Mouse (Mus musculus) forebrain, embryonic 16.5 days (tissue): ENCODE measurements around the gene Cd9. TPM values are rescaled to one million over a fixed set of nuclear protein-coding genes. Genes with fewer than 3 reads are reported as not detected.

Source experiments
- ATAC-seq: fragments of 200-750 bp; cut with Nextera tagmentation; 2 replicates; pipeline ENCODE4 v1.8.0; 2017; ENCODE audit warnings: mild to moderate bottlenecking, moderate library complexity
- H3K27ac ChIP-seq: fragments of 300-500 bp; sonication (generic); 2 replicates; pipeline ENCODE4 v1.5.1; 2014; ENCODE audit warnings: low read length, control low read depth
- H3K27me3 ChIP-seq: fragments of 300-500 bp; sonication (generic); replicated peaks from 2 replicates; pipeline ENCODE4 v1.6.1; 2014; ENCODE audit warnings: low read length; ENCODE audit not compliant: control insufficient read depth, insufficient read depth
- H3K36me3 ChIP-seq: fragments of 300-500 bp; sonication (generic); 2 replicates; pipeline ENCODE4 v1.6.1; 2014; ENCODE audit not compliant: control insufficient read depth, insufficient read depth
- H3K4me1 ChIP-seq: fragments of 300-500 bp; sonication (generic); replicated peaks from 2 replicates; pipeline ENCODE4 v1.6.1; 2014; ENCODE audit warnings: low read length; ENCODE audit not compliant: control insufficient read depth, insufficient read depth
- H3K4me2 ChIP-seq: fragments of 300-500 bp; sonication (generic); 2 replicates; pipeline ENCODE4 v1.6.1; 2014; ENCODE audit warnings: mild to moderate bottlenecking, low read length, control low read depth
- H3K4me3 ChIP-seq: fragments of 300-500 bp; sonication (generic); replicated peaks from 2 replicates; pipeline ENCODE4 v1.5.1; 2014; ENCODE audit warnings: mild to moderate bottlenecking, low read length, control low read depth
- H3K9ac ChIP-seq: fragments of 300-500 bp; sonication (generic); replicated peaks from 2 replicates; pipeline ENCODE4 v1.6.1; 2014; ENCODE audit warnings: low read depth, low read length, control low read depth
- H3K9me3 ChIP-seq: fragments of 300-500 bp; sonication (generic); 2 replicates; pipeline ENCODE4 v1.6.1; 2016; ENCODE audit warnings: low read length; ENCODE audit not compliant: control insufficient read depth
- WGBS: fragments of 180-500 bp; shearing (Covaris S2); extraction: QIAGEN DNeasy Blood & Tissue Kit; methylation state at CpG from one replicate; pipeline ENCODE4 v1.1.7; 2014; 5-methylcytosine and 5-hydroxymethylcytosine counted together
- polyA plus RNA-seq: library from polyadenylated mRNA; unstranded; fragments of >200 nt; fragmentation: Nextera tagmentation; extraction: Ambion mirVana; gene quantifications from 2 replicates; pipeline ENCODE4 v1.2.1, GENCODE M21; 2015

Cd9 gene
- polyA plus RNA-seq, 1 experiment from 2014 or later: 78.4 TPM

DNA sequence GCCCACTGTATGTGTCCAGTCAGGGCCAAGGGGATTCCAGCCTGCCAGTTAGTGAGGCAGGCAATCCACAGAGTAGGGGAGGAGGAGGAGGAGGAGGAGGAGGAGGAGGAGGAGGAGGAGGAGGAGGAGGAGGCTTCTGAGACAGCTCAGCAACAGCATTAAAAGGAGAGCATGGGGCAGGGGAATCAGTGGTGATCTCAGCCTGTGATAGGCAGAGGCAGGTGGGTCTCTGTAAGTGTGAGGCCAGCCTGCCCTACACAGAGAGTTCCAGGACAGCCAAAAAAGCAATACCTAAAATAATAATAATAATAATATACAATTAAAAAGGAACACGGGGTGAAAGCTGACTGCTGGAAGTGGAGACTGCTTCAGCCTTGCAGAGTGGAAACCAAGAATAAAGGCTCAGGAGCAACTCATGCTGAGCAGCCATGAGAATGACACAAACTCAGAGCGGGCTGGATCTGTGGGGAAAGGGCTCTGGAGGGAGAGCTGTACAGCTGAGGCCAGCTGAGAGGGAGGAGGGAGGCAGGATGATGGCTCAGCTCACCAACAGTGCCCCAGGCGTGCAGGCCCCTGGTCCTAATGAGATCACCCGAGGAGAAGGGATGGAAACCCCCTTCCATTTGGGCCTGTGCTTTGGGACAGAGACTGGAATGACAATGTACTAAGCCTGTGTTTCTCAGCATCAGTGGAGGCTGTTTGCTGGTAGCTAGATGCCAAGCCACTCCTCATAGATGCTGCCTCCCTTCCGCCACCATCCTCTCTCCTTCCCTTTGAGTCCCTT lies 59.7 kb downstream of the Cd9 start:
- 48% methylated on average over 5 of the region's 5 CpGs for WGBS
- ATAC-seq: no peak

DNA sequence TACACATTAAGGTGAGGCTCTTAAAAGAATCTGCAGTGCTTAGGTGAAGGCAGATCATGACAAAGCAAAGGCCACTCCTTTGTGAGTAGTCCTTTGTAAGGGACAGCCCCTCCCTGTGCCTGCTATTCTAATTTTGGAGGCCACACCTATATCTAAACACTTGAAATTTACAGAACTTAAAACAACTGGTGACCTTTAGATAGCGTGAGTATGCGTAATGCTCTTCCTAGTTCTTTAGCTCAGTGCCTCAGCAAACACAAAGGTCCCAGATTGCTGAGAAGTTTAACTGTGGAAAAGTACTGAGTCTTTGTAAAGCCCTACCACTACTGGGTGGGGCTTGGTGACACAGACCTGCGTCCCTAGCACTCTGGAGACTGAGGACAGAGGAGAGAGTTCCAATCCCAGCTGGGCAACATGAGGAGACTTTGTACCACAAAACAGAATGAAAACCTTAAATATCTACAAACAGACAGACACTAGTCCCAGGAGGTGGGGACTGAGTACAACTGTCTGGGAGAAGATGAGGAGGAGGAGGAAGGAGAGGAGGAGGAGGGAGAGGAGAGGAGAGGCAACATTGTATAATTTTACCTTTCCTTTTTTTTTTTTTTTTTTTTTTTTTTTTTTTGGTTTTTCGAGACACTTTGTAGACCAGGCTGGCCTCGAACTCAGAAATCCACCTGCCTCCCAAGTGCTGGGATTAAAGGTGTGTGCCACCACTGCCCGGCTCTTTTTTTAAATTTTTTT lies 60.7 kb downstream of the Cd9 start:
- WGBS: 76% methylated on average over 6 of the region's 6 CpGs
- Histone ChIP-seq H3K36me3 (no peaks in the 10 kb centered on the region), H3K27me3 (no peaks in the 10 kb centered on the region), H3K9ac (no peak overlapping the region), H3K27ac (no peak overlapping the region), H3K9me3 (no peaks in the 10 kb centered on the region), H3K4me3 (no peak overlapping the region), H3K4me2 (no peak overlapping the region), H3K4me1 (0 out of 2 replicates have a peak, but pooled peaks cover 2% of the 10 kb centered on the region)
- no peak for ATAC-seq

More for the DNA sequence above, 59.7 kb downstream of the Cd9 start:
- H3K36me3 ChIP-seq: no peaks in the 10 kb centered on the region
- H3K4me3 ChIP-seq: no peak overlapping the region
- no peaks in the 10 kb centered on the region for H3K27me3 ChIP-seq
- 0 out of 2 replicates have a peak, but pooled peaks cover 2% of the 10 kb centered on the region for H3K4me1 ChIP-seq
- no peak overlapping the region for H3K4me2 ChIP-seq
- no peak overlapping the region for H3K27ac ChIP-seq
- no peaks in the 10 kb centered on the region for H3K9me3 ChIP-seq
- no peak overlapping the region for H3K9ac ChIP-seq

DNA sequence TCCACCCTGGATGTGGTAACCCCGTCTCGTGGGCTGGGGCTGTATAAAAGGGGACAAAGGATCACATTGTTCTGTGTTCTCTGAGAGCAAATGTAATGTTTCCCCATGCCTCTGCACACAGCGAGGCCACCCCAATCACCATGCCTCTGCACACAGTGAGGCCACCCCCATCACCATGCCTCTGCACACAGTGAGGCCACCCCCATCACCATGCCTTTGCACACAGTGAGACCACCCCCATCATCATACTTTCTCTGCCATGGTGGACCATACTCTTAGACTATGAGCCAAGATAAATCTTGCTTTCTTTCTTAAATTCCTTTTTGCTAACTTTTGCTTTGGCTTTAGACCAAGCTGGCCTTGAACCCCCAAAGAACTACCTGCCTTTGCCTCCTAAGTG lies 61.3 kb downstream of the Cd9 start:
- H3K4me3 ChIP-seq: no peak overlapping the region
- H3K36me3 ChIP-seq: no peaks in the 10 kb centered on the region
- WGBS: 30% methylated on average over 3 of the region's 3 CpGs
- 0 out of 2 replicates have a peak, but pooled peaks cover 2% of the 10 kb centered on the region for H3K4me1 ChIP-seq
- H3K9me3 ChIP-seq: no peaks in the 10 kb centered on the region
- H3K9ac ChIP-seq: no peak overlapping the region
- H3K27ac ChIP-seq: no peak overlapping the region
- H3K27me3 ChIP-seq: no peaks in the 10 kb centered on the region
- H3K4me2 ChIP-seq: no peak overlapping the region
- ATAC-seq: no peak

DNA sequence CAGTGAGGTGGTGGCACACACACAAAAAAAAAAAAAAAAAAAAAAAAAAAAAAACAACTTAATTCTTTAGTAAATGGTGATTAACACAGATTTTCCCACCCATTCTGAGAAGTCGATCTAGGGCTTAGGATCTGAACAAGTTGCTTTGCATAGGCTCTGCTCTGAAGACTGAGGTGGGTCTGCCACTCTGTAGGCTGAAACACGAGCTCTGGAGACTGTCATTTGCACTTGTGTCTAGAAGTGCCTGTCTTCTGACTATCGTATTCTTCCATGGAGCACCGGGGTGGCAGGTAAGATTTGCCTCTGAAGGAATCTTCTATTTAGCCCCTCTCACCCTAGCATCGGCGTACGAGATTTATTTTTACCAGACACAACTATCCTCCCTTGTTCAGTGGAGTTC lies 62.1 kb downstream of the Cd9 start:
- H3K9ac ChIP-seq: no peak overlapping the region
- no peaks in the 10 kb centered on the region for H3K27me3 ChIP-seq
- H3K4me3 ChIP-seq: no peak overlapping the region
- 85% methylated on average over 7 of the region's 7 CpGs for WGBS
- H3K9me3 ChIP-seq: no peaks in the 10 kb centered on the region
- no peak overlapping the region for H3K27ac ChIP-seq
- H3K36me3 ChIP-seq: no peaks in the 10 kb centered on the region
- no peak for ATAC-seq
- H3K4me2 ChIP-seq: no peak overlapping the region
- H3K4me1 ChIP-seq: 0 out of 2 replicates have a peak, but pooled peaks cover 2% of the 10 kb centered on the region

DNA sequence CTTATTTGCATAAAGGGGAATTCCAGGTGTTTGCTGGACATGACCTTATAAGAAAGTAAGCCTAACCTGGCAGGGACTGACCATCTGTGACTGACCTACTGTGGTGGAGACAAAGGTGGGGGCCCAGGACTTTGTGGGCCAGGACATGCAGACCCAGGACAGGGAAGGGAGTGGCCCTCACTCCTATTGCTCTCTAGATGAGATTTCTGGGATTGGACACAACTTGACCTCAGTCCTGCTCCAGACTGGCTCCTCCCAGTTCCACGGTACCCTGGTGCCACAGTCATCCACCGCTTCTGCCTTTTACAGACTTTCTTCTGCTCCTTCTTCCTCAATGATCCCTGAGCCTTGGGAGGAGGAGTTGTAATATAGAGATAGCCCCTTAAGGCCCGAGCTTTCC lies 63.6 kb downstream of the Cd9 start:
- no peak for ATAC-seq
- H3K9ac ChIP-seq: no peak overlapping the region
- no peak overlapping the region for H3K4me2 ChIP-seq
- H3K4me3 ChIP-seq: no peak overlapping the region
- H3K4me1 ChIP-seq: peaks cover 6% of the 10 kb centered on the region
- H3K9me3 ChIP-seq: no peaks in the 10 kb centered on the region
- H3K27ac ChIP-seq: no peak overlapping the region
- 56% methylated on average over 3 of the region's 3 CpGs for WGBS
- no peaks in the 10 kb centered on the region for H3K36me3 ChIP-seq
- no peaks in the 10 kb centered on the region for H3K27me3 ChIP-seq

DNA sequence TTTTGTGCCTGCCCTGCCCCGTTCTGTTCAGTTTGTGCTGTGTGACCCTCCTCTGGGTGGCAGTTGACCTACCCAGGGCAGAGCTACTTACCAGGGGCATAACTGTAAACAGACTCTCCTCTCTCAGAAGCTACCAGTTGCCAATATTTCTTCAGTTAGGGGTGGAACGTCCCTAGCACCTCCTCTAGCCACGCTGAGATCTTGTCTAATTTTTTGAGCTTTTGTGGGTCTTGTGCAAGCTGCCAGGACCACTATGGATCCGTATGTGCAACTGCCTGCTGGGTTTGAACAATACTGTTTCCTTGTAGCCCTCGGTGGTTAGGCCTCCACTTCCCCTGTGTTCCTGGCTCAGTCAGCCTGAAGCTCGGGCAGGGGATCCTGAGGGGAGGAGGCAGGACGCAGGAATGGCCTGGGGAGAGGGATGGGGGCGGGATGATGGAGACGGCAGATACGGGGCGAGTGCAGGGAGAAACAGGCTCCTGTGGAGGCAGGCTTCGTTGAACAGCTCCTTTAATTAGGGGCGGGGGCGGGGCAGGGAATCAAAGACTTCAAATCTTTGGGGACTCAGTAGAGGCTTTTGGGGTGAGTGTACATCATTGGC lies 64.1 kb downstream of the Cd9 start:
- H3K9ac ChIP-seq: no peak overlapping the region

DNA sequence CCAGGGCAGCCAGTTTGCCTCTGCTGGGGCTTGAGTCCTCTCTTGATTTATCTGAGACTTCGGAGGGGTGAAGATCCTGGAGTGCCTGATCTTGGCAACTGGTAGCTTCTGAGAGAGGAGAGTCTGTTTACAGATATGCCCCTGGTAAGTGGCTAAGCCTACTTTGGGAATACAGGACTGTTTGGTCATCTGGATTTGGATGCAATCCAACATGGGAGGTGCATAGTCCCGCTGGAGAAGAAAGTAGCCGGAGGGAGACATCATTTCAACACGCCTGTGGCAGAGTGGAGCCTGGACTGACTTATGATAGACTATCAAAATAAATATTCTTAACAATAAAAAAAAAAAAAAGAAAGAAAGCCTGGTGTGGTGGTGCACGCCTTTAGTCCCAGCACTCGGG lies 64.8 kb downstream of the Cd9 start:
- H3K27me3 ChIP-seq: no peaks in the 10 kb centered on the region
- H3K27ac ChIP-seq: no peak overlapping the region
- peaks cover 6% of the 10 kb centered on the region for H3K4me1 ChIP-seq
- ATAC-seq: no peak
- H3K9ac ChIP-seq: no peak overlapping the region
- H3K4me2 ChIP-seq: no peak overlapping the region
- H3K4me3 ChIP-seq: no peak overlapping the region
- WGBS: 86% methylated on average over 6 of the region's 6 CpGs
- no peaks in the 10 kb centered on the region for H3K9me3 ChIP-seq
- H3K36me3 ChIP-seq: no peaks in the 10 kb centered on the region

More for the DNA sequence above, 64.1 kb downstream of the Cd9 start:
- H3K4me2 ChIP-seq: no peak overlapping the region
- H3K36me3 ChIP-seq: no peaks in the 10 kb centered on the region
- ATAC-seq: no peak
- peaks cover 6% of the 10 kb centered on the region for H3K4me1 ChIP-seq
- H3K4me3 ChIP-seq: no peak overlapping the region
- H3K27ac ChIP-seq: no peak overlapping the region
- no peaks in the 10 kb centered on the region for H3K27me3 ChIP-seq
- WGBS: 13% methylated on average over 14 of the region's 14 CpGs
- H3K9me3 ChIP-seq: no peaks in the 10 kb centered on the region

DNA sequence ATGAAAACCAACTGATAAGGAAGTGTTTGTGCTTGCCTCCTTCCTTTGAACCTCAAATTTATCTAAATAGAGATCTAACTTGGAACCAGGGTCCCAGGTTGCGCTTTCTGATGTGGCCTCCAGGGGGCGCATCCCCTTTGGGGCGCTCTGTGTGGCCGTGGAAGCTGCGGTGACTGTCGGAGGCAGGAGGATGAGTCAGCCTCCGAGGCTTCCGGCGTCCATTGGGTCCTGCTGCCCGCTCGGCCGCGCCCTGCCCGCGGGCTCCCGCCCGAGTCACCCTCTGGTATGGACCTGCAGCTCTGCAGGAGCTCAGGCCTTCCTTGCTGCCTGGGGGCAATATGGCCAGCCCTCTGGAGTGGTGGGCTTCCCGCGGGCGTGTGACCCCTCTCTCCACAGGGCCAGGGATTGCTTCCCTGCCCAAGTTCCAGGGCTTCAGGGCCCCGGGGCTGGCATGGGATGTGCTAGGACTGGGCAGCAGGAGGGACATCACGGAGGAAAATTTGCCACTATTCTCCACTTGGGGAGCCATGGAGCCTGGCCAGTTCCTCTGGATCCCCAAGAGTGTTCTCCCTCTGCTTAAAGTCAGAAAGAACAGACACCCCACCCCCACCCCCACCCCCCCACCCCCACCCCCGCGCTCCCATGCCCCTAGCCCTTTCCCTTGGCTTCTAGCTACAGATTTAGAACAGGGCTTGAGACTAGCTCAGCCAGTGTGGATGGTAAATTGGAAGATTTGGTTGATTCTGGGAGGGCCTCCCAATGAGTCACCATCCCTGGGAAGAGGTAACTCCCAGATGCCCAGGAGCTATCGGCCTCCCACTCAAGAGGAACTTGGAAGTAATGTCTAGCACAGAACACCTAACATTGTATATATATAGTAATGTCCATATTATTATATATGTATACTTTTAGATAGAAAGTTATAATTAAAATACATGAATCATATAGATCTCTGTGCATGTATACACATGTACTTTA lies 67.9 kb downstream of the Cd9 start:
- Histone ChIP-seq H3K27ac (no peak overlapping the region), H3K4me1 (peaks cover 8% of the 10 kb centered on the region), H3K9ac (peak overlapping the region; percentile 51), H3K4me2 (peak overlapping the region; percentile 69), H3K9me3 (no peaks in the 10 kb centered on the region), H3K4me3 (peak overlapping the region; percentile 36), H3K36me3 (no peaks in the 10 kb centered on the region), H3K27me3 (no peaks in the 10 kb centered on the region)
- 2% methylated on average over 25 of the region's 25 CpGs for WGBS
- peak; percentile 82 for ATAC-seq
